Mouse (Mus musculus) forebrain, embryonic 16.5 days (tissue): Measurements from ENCODE around the gene Slc5a2. TPM values are rescaled to one million over a fixed set of nuclear protein-coding genes. Genes with fewer than 3 reads are reported as not detected.

Experiments
- ATAC-seq: fragments of 200-750 bp; cut with Nextera tagmentation; 2 replicates; pipeline ENCODE4 v1.8.0; 2017; ENCODE audit warnings: mild to moderate bottlenecking, moderate library complexity
- H3K27ac ChIP-seq: fragments of 300-500 bp; sonication (generic); 2 replicates; pipeline ENCODE4 v1.5.1; 2014; ENCODE audit warnings: low read length, control low read depth
- H3K27me3 ChIP-seq: fragments of 300-500 bp; sonication (generic); replicated peaks from 2 replicates; pipeline ENCODE4 v1.6.1; 2014; ENCODE audit warnings: low read length; ENCODE audit not compliant: control insufficient read depth, insufficient read depth
- H3K36me3 ChIP-seq: fragments of 300-500 bp; sonication (generic); 2 replicates; pipeline ENCODE4 v1.6.1; 2014; ENCODE audit not compliant: control insufficient read depth, insufficient read depth
- H3K4me1 ChIP-seq: fragments of 300-500 bp; sonication (generic); replicated peaks from 2 replicates; pipeline ENCODE4 v1.6.1; 2014; ENCODE audit warnings: low read length; ENCODE audit not compliant: control insufficient read depth, insufficient read depth
- H3K4me2 ChIP-seq: fragments of 300-500 bp; sonication (generic); 2 replicates; pipeline ENCODE4 v1.6.1; 2014; ENCODE audit warnings: mild to moderate bottlenecking, low read length, control low read depth
- H3K4me3 ChIP-seq: fragments of 300-500 bp; sonication (generic); replicated peaks from 2 replicates; pipeline ENCODE4 v1.5.1; 2014; ENCODE audit warnings: mild to moderate bottlenecking, low read length, control low read depth
- H3K9ac ChIP-seq: fragments of 300-500 bp; sonication (generic); replicated peaks from 2 replicates; pipeline ENCODE4 v1.6.1; 2014; ENCODE audit warnings: low read depth, low read length, control low read depth
- H3K9me3 ChIP-seq: fragments of 300-500 bp; sonication (generic); 2 replicates; pipeline ENCODE4 v1.6.1; 2016; ENCODE audit warnings: low read length; ENCODE audit not compliant: control insufficient read depth
- WGBS: fragments of 180-500 bp; shearing (Covaris S2); extraction: QIAGEN DNeasy Blood & Tissue Kit; methylation state at CpG from one replicate; pipeline ENCODE4 v1.1.7; 2014; 5-methylcytosine and 5-hydroxymethylcytosine counted together
- polyA plus RNA-seq: library from polyadenylated mRNA; unstranded; fragments of >200 nt; fragmentation: Nextera tagmentation; extraction: Ambion mirVana; gene quantifications from 2 replicates; pipeline ENCODE4 v1.2.1, GENCODE M21; 2015

Slc5a2 gene
- not detected in 2 replicates for polyA plus RNA-seq

DNA sequence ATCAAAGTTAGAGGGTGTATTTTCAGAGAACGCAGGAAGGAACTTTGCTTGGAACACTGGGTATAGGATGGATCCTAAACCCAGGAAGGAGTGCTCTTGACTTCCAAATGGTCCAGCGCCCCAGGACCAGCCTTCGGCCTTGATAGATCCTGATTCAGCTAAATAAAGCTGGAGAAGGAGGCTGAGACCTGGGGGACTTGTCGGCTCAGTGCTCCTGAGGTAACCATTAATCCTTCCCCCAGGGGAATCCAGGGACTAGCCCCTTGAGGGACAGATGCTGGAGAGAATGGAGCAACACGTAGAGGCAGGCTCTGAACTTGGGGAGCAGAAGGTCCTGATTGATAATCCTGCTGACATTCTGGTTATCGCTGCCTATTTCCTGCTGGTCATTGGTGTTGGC is at the start of gene Slc5a2:
TSS of gene Slc5a2 (plus strand) at position 247 of the 400 bp plus-strand sequence.
- Histone ChIP-seq H3K27me3 (no peaks in the 10 kb centered on the region), H3K4me1 (no peaks in the 10 kb centered on the region), H3K27ac (no peak within 1 kb of the TSS), H3K9ac (no peak within 1 kb of the TSS), H3K36me3 (no peaks in the 10 kb centered on the region), H3K4me3 (no peak within 1 kb of the TSS), H3K9me3 (no peaks in the 10 kb centered on the region), H3K4me2 (no peak within 1 kb of the TSS)
- WGBS, result 87% methylated on average over 6 of the region's 6 CpGs
- ATAC-seq, result no peak

DNA sequence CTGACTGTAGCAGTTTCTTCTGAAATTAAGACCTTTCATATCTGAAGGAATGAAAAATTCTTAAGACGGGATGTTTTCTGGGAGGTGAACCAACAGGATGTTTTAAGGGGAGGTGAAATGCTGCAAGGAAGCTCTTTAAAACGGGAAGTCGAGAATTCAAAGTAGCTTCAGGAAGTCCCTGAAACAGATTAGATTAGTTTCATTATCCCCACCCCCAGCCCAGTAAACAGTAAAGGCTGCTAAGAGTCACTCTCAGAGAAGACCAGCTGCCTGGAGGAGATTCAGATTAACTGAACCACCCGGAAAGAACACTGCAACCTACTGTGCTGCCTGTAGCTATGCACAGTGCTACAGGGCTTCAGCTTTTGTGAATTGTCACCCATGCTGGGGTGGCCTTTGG is 45.5 kb upstream of the Slc5a2 start:
- no peaks in the 10 kb centered on the region for H3K9me3 ChIP-seq
- no peaks in the 10 kb centered on the region for H3K4me1 ChIP-seq
- H3K4me3 ChIP-seq, result no peak overlapping the region
- ATAC-seq, result no peak
- no peaks in the 10 kb centered on the region for H3K27me3 ChIP-seq
- WGBS, result 90% methylated on average over 4 of the region's 4 CpGs
- H3K36me3 ChIP-seq, result no peaks in the 10 kb centered on the region
- no peak overlapping the region for H3K4me2 ChIP-seq
- H3K9ac ChIP-seq, result no peak overlapping the region
- H3K27ac ChIP-seq, result no peak overlapping the region

DNA sequence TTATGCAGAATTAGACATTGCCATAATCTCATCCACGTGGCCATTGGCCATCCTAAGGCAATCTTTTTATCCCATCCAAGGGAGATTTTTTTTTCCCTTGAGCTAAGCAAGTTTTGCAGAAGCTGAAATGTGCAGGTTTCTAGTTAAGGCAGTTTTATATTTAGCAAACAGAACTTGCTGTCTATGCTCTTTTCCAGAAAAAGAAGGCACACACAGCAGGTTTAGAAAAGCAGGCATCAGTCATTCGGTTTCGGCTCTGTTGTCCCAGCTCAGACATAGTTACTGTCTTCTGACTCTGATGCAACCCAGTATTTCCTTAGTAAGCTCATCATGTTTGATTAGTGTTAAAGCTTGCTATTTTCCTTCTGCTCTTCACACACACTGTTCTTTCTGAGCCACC is 44.5 kb upstream of the Slc5a2 start:
- H3K27ac ChIP-seq, result no peak overlapping the region
- no peak overlapping the region for H3K9ac ChIP-seq
- H3K4me2 ChIP-seq, result no peak overlapping the region
- WGBS, result 90% methylated on average over 3 of the region's 3 CpGs
- H3K36me3 ChIP-seq, result no peaks in the 10 kb centered on the region
- no peaks in the 10 kb centered on the region for H3K4me1 ChIP-seq
- no peaks in the 10 kb centered on the region for H3K9me3 ChIP-seq
- H3K4me3 ChIP-seq, result no peak overlapping the region
- H3K27me3 ChIP-seq, result no peaks in the 10 kb centered on the region
- no peak for ATAC-seq

DNA sequence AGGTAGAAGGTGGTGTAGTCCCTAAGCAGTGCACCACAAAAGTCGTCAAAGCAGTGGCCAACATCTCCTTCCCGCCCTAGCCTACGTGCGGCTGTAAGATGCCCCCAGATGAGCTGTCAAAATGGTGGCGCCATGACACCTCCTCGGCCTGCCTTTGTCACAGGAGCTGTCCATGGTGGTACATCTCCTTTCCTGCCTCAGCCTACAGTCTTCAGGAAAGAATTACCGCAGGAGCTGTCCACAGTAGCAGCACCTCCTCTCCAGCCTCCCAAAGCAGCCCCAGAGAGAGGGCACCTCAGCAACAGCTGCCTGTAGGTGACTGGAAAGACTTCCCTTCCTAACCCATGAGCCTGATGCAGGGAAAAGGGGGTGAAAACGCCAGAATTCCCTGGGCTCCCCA is 33.7 kb upstream of the Slc5a2 start:
- no peak overlapping the region for H3K4me2 ChIP-seq
- H3K36me3 ChIP-seq, result no peaks in the 10 kb centered on the region
- H3K27me3 ChIP-seq, result no peaks in the 10 kb centered on the region
- no peak overlapping the region for H3K27ac ChIP-seq
- no peak overlapping the region for H3K4me3 ChIP-seq
- WGBS, result 52% methylated on average over 8 of the region's 8 CpGs
- peaks cover 2% of the 10 kb centered on the region for H3K4me1 ChIP-seq
- no peaks in the 10 kb centered on the region for H3K9me3 ChIP-seq
- no peak overlapping the region for H3K9ac ChIP-seq
- no peak for ATAC-seq

DNA sequence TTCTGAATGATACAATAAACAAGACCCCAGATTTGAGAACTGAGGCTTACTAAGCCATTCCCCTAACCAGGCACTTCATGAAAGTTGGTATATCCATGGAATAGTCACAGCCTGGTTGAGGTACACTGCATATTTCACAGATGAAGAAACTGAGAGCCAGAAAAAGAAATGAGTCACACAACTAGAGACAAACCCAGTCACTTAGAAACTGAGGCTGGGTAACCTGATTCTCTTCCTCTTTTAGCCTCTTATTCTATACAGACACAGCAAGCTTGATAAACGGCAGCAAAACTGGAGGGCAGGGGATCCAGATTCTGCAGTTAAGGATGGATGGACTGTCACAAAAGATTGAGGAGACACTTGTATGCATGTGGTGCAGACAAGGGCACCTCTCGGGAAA is 30.7 kb upstream of the Slc5a2 start:
- no peaks in the 10 kb centered on the region for H3K9me3 ChIP-seq
- no peaks in the 10 kb centered on the region for H3K27me3 ChIP-seq
- no peak overlapping the region for H3K4me3 ChIP-seq
- no peak for ATAC-seq
- no peak overlapping the region for H3K9ac ChIP-seq
- 85% methylated on average over 2 of the region's 2 CpGs for WGBS
- no peak overlapping the region for H3K4me2 ChIP-seq
- no peaks in the 10 kb centered on the region for H3K36me3 ChIP-seq
- peaks cover 12% of the 10 kb centered on the region for H3K4me1 ChIP-seq
- no peak overlapping the region for H3K27ac ChIP-seq

DNA sequence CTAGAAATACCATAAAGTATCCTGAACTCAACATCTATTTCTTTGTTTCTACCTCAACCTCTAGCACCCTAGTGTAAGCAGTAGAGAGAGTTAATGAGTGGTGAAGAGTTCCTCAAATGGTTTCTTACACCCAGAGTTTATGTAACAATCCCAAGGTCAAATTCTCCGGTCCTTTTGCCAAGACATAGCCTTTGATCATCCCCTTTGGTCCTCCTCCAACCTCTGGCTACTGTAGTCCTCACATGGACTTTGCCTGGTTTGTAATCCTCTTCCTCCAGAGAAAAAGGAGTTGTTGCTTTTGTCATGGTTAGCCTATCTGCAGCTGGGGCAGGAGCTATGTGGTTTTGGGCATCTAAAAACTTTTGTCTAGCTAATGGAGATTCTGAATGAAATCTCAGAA is 30.0 kb upstream of the Slc5a2 start:
- H3K4me2 ChIP-seq, result no peak overlapping the region
- no peaks in the 10 kb centered on the region for H3K9me3 ChIP-seq
- no peak for ATAC-seq
- WGBS, result 83% methylated on average over 1 of the region's 1 CpGs
- no peak overlapping the region for H3K27ac ChIP-seq
- peaks cover 12% of the 10 kb centered on the region for H3K4me1 ChIP-seq
- no peak overlapping the region for H3K4me3 ChIP-seq
- no peaks in the 10 kb centered on the region for H3K36me3 ChIP-seq
- H3K27me3 ChIP-seq, result no peaks in the 10 kb centered on the region
- H3K9ac ChIP-seq, result no peak overlapping the region

DNA sequence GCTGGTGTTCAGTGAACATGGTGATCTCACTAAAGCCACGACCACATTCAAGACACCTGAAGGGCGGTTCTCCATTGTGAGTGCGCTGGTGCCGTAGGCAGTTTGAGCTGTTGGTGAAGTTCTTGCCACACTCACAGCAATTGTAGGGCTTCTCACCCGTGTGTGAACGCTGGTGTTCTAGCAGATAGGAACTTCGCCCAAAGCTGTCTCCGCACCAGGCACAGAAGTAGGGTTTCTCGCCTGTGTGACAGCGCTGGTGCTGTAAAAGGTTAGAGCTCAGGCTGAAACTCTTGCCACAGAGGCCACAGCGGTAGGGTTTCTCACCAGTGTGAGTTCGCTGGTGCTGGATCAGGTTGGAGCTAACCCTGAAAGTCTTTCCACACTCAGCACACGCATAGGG is 29.0 kb upstream of the Slc5a2 start:
- H3K9ac ChIP-seq, result no peak overlapping the region; the same call in 1 of the 2 replicates
- H3K27ac ChIP-seq, result no peak overlapping the region
- H3K4me1 ChIP-seq, result peaks cover 12% of the 10 kb centered on the region
- WGBS, result 95% methylated on average over 13 of the region's 13 CpGs
- H3K36me3 ChIP-seq, result no peaks in the 10 kb centered on the region
- no peaks in the 10 kb centered on the region for H3K27me3 ChIP-seq
- no peak overlapping the region for H3K4me2 ChIP-seq
- H3K4me3 ChIP-seq, result no peak overlapping the region
- ATAC-seq, result no peak
- H3K9me3 ChIP-seq, result no peaks in the 10 kb centered on the region

DNA sequence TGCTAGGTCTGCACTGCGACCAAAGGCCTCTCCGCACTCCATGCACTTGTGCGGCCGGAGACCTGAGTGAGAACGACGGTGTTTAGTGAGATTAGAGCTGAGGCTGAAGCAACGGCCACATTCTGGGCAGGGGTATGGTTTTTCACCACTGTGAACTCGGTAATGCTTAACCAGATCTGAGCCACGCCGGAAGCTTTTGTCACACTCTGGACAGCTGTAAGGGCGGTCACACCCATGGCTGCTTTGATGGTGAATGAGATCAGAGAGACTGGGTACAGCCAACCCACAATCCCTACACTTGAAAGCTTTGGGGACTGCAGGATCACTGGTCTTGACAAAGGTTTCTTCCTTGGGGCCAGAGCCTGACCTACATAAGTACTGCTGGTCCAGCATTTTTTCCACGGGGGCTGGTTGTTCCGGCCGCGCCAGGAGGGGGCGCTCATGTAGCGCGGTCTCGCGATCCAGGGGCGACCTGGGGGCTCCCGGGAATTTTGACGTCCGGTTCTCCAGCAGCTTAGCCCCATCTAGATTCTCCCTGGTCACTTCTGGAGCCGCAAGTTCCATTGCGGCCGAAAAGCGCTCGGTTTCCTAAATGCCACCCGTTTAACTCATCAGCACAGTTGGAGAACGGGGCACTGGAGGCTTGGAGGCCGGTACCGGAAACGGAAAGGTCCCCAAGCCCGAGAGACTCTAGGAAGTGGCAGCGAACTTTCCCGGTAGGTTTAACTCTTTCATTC is 28.4 kb upstream of the Slc5a2 start, which contains the start of gene Armc5:
TSS of gene Armc5 (plus strand) at position 487 of the 737 bp plus-strand sequence.
- no peaks in the 10 kb centered on the region for H3K36me3 ChIP-seq
- H3K27ac ChIP-seq, result peak within 1 kb of the TSS; percentile 96
- H3K9me3 ChIP-seq, result no peaks in the 10 kb centered on the region
- peak within 1 kb of the TSS; percentile 93 for H3K4me2 ChIP-seq
- peak within 1 kb of the TSS; percentile 79 for H3K9ac ChIP-seq
- peak; percentile 19; the same call in 1 of the 2 replicates for ATAC-seq
- H3K4me3 ChIP-seq, result peak within 1 kb of the TSS; percentile 66
- no peaks in the 10 kb centered on the region for H3K27me3 ChIP-seq
- WGBS, result 25% methylated on average over 37 of the region's 37 CpGs
- peaks cover 12% of the 10 kb centered on the region for H3K4me1 ChIP-seq

DNA sequence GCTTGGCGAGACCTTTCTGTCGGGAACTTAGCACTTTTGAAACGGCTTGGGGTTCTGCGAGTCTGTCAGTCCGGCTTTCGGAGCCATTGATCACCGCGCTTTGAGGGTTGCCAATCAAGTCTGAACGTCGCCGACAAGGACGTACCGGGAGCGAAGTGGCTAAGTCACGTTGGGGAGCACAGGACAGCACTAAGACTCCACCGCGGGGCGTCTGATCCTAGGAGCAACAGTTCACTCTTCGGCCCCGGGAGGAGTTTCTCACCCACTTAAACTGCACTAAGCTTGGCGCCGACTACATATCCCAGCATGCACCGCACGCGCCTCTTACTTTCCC is 27.9 kb upstream of the Slc5a2 start:
- no peak for ATAC-seq
- Histone ChIP-seq H3K4me3 (peak overlapping the region; percentile 66), H3K9ac (peak overlapping the region; percentile 55), H3K27me3 (no peaks in the 10 kb centered on the region), H3K9me3 (no peaks in the 10 kb centered on the region), H3K27ac (peak overlapping the region; percentile 96), H3K36me3 (no peaks in the 10 kb centered on the region), H3K4me2 (peak overlapping the region; percentile 93), H3K4me1 (peaks cover 12% of the 10 kb centered on the region)
- 0% methylated on average over 25 of the region's 25 CpGs for WGBS
